Mouse (Mus musculus) effector memory CD4-positive, alpha-beta T cell, adult 7 months (primary cell): ENCODE measurements around the gene Adcyap1r1. TPM values are rescaled to one million over a fixed set of nuclear protein-coding genes. Genes with fewer than 3 reads are reported as not detected.

Experiments
- polyA plus RNA-seq: library from polyadenylated mRNA; unstranded; fragments of 100-300 nt; shearing (Covaris generic); gene quantifications from one replicate; pipeline ENCODE4 v1.2.1, GENCODE M21; 2017

The Adcyap1r1 gene
- polyA plus RNA-seq, result not detected

DNA sequence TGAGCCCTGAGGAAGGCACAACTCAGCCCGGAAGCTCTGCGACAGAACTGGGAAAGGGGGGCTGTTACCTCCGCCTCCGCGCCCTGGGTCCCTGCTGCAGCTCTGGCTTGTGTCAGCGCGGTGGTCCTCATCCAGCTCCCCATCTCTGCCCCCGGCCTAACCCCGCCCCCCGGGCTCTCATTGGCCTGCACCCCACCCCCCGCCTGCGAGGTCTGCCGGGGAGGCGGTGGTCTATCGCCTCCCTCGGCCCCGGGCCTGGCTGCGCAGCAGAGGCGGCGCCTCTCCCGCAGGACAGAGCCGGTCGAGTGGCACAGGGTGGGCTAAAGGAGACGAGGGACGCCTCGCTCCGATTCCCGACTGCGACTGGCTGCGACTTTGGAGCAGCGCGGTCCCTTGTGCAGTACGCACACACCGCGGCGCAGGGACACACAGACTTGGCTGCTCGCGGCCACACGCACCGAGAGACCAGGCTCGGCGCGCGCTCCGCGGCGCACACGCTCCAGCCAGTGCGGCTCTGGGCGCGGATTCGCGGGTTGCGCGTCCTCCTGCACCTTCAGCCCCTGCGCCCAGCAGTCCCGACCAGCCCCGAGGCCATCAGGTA lies at the start of gene Adcyap1r1:
Adcyap1r1 (plus strand) TSS at position 208 of the 601 bp plus-strand sequence.

Other genes with a start within 250 kb of the Adcyap1r1 start
- gene Mindy4, start 248.6 kb upstream of the Adcyap1r1 start, polyA plus RNA-seq, result 0.29 TPM
- not detected for gene Aqp1, start 115.5 kb upstream of the Adcyap1r1 start, polyA plus RNA-seq
- gene Ghrhr, start 75.7 kb upstream of the Adcyap1r1 start, polyA plus RNA-seq, result not detected
- gene Neurod6, start 229.3 kb downstream of the Adcyap1r1 start, polyA plus RNA-seq, result not detected